Mouse (Mus musculus): ENCODE measurements around the gene Lsm7. TPM values are rescaled to one million over a fixed set of nuclear protein-coding genes. Genes with fewer than 3 reads are reported as not detected.

The Lsm7 gene
- total RNA-seq (2012; rRNA removed) = 374 and 409 TPM in 2 replicates
- 411 and 435 TPM in 2 replicates for total RNA-seq (2014; rRNA removed)
- polyA plus RNA-seq (2012; ENCODE audit: insufficient read length, low read depth) = 171 and 198 TPM in 2 replicates

GRCm38 (mm10) chr10:80854913-80855748, at the start of gene Lsm7, which contains the start of gene Sppl2b:
TSS of gene Lsm7 (minus strand) at chr10:80855209.
TSS of gene Sppl2b (plus strand) at chr10:80855275.
- H3K36me3 ChIP-seq (replicated peaks in 1 of 2; ENCODE audit: control insufficient read depth in 1 of 2, insufficient read depth in 1 of 2, low read length in 1 of 2) = peaks cover 22 to 55% of the 10 kb centered on the region in 2 experiments
- H3K4me3 ChIP-seq (replicated peaks in 1 of 3; ENCODE audit: low read depth in 2 of 3, low read length in 2 of 3, poor library complexity in 1 of 3) = peak within 1 kb of the TSS; percentile 85 to 99 (median 90)
- peak within 1 kb of the TSS; percentile 19; the same call in 1 of the 2 replicates for H3K27ac ChIP-seq (ENCODE audit: insufficient read depth, low read depth)
- H3K4me2 ChIP-seq (ENCODE audit: insufficient read depth, low read depth, poor library complexity, severe bottlenecking) = peak within 1 kb of the TSS; percentile 79
- in situ Hi-C loops (cut with MboI; ENCODE audit: low pct_ligation_motif_present, low pct_unique_long_range_greater_than_20kb, low sequenced_read_pairs) = loop anchor here (5.0 kb wide), 1 partner anchor 33 kb away; no protein-coding TSS in a partner anchor
- no peaks in the 10 kb centered on the region for H3K27me3 ChIP-seq (replicated peaks)
- peak within 1 kb of the TSS; percentile 81 for H3K9ac ChIP-seq (ENCODE audit: insufficient read depth, low read depth)
- dilution Hi-C loops (cut with MboI; ENCODE audit: extremely low pct_ligation_motif_present, extremely low pct_unique_long_range_greater_than_20kb, low sequenced_read_pairs) = no loop called here
- TF ChIP-seq RCOR1 (conservative IDR thresholded peaks at IDR 0.05; ENCODE audit: low read depth, low read length) (0 out of 2 replicates have a peak, but pooled peaks have one; percentile 48), JUND (conservative IDR thresholded peaks at IDR 0.05; ENCODE audit: low read depth, low read length) (no peak), UBTF (IDR thresholded peaks at IDR 0.05; ENCODE audit: low read depth, low read length) (no peak), ELF1 (IDR thresholded peaks at IDR 0.05; ENCODE audit: low read depth, low read length) (peak; percentile 75; the same call in 1 of the 2 replicates), TCF12 (IDR thresholded peaks at IDR 0.05; ENCODE audit: low read depth, low read length) (peak; percentile 85), ZKSCAN1 (IDR thresholded peaks at IDR 0.05; ENCODE audit: borderline replicate concordance, low read depth, low read length) (no peak), ZC3H11A (IDR thresholded peaks at IDR 0.05; ENCODE audit: low read depth, low read length) (no peak), CHD1 (IDR thresholded peaks at IDR 0.05; ENCODE audit: low read depth, low read length) (no peak), KAT2A (IDR thresholded peaks at IDR 0.05; ENCODE audit: insufficient replicate concordance, low read length) (0 out of 2 replicates have a peak, but pooled peaks have one; percentile 53), USF1 (IDR thresholded peaks at IDR 0.05; ENCODE audit: low read depth, low read length) (no peak), EP300 (IDR thresholded peaks at IDR 0.05; ENCODE audit: low read length) (no peak), NELFE (IDR thresholded peaks at IDR 0.05; ENCODE audit: low read depth, low read length) (peak; percentile 94), USF2 (conservative IDR thresholded peaks at IDR 0.05; ENCODE audit: low read depth, low read length) (no peak), ETS1 (conservative IDR thresholded peaks at IDR 0.05; ENCODE audit: low read depth, low read length) (no peak), E2F4 (IDR thresholded peaks at IDR 0.05; ENCODE audit: insufficient replicate concordance, low read depth, low read length) (no peak), MAX (IDR thresholded peaks at IDR 0.05; ENCODE audit: low read length) (peak; percentile 91), JUN (IDR thresholded peaks at IDR 0.05; ENCODE audit: insufficient read depth, low read depth, low read length) (no peak), CTCF (conservative IDR thresholded peaks at IDR 0.05 in 1 of 2, IDR thresholded peaks at IDR 0.05 in 1 of 2; ENCODE audit: low read depth in 2 of 2, low read length in 2 of 2) (no peak), MEF2A (IDR thresholded peaks at IDR 0.05; ENCODE audit: borderline replicate concordance, low read depth, low read length) (no peak), HCFC1 (IDR thresholded peaks at IDR 0.05; ENCODE audit: low read depth, low read length) (peak; percentile 82), SIN3A (IDR thresholded peaks at IDR 0.05; ENCODE audit: low read length) (peak; percentile 96), ZMIZ1 (IDR thresholded peaks at IDR 0.05; ENCODE audit: low read depth, low read length) (peak; percentile 89), MAZ (IDR thresholded peaks at IDR 0.05; ENCODE audit: low read depth, low read length) (no peak), MXI1 (IDR thresholded peaks at IDR 0.05; ENCODE audit: low read depth, low read length) (peak; percentile 96), GABPA (IDR thresholded peaks at IDR 0.05; ENCODE audit: insufficient replicate concordance, low read depth, low read length) (no peak), NRF1 (IDR thresholded peaks at IDR 0.05; ENCODE audit: low read depth, low read length) (peak; percentile 100), SMC3 (IDR thresholded peaks at IDR 0.05; ENCODE audit: low read depth, low read length) (no peak), TBP (conservative IDR thresholded peaks at IDR 0.05; ENCODE audit: low read depth, low read length) (0 out of 2 replicates have a peak, but pooled peaks have one; percentile 60), IRF4 (IDR thresholded peaks at IDR 0.05; ENCODE audit: low read depth, low read length) (no peak), POLR2A (IDR thresholded peaks at IDR 0.05; ENCODE audit: low read depth, low read length) (peak; percentile 86), MAFK (IDR thresholded peaks at IDR 0.05; ENCODE audit: insufficient replicate concordance, low read length) (no peak), ZNF384 (IDR thresholded peaks at IDR 0.05; ENCODE audit: low read depth, low read length) (no peak), BHLHE40 (IDR thresholded peaks at IDR 0.05; ENCODE audit: low read depth, low read length) (0 out of 2 replicates have a peak, but pooled peaks have one; percentile 15), RAD21 (IDR thresholded peaks at IDR 0.05; ENCODE audit: low read depth, low read length) (no peak), POLR2AphosphoS2 (IDR thresholded peaks at IDR 0.05; ENCODE audit: low read depth, low read length) (peak; percentile 75; the same call in 1 of the 2 replicates), MYC (IDR thresholded peaks at IDR 0.05; ENCODE audit: low read depth, low read length) (peak; percentile 91; the same call in 1 of the 2 replicates), PAX5 (IDR thresholded peaks at IDR 0.05; ENCODE audit: low read length) (no peak), CHD2 (IDR thresholded peaks at IDR 0.05; ENCODE audit: low read length) (no peak)
- peaks cover 16% of the 10 kb centered on the region for H3K79me2 ChIP-seq (replicated peaks; ENCODE audit: control insufficient read depth, extremely low read depth, insufficient read depth, poor library complexity, severe bottlenecking)
- peaks cover 10 to 34% of the 10 kb centered on the region in 2 experiments for H3K4me1 ChIP-seq (ENCODE audit: control insufficient read depth in 1 of 2, insufficient read depth in 2 of 2)
- peak; percentile 93 for DNase-seq (ENCODE audit: extremely low read depth)
- no peaks in the 10 kb centered on the region for H3K9me3 ChIP-seq (replicated peaks; ENCODE audit: low read length)

All from CH12.LX (cell line).